ENCODE assay signal across 15 mouse cellular contexts in the genomic region with DNA sequence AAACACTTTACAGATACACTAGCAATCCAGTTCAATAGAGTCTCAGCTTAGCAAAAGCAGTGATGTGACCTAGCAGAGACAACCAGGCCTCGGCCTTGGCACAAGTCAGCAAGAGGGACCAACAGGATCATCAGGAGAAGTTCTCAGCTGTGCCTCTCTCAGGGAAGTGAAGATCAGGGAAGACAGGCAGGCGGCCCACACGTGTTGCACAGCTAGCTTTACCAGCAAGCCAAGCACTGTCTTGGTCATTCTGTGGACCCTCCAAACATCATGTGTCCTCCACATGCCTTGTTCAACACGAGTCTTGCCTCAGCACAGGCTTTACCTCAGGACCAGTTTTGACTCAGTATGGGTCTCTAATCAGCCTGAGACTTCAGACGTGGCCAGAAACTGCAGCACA.
"Had no signal": no experiment of that assay in that cellular context is flagged by ENCODE, and none has a peak within 500 bp of the region (broad histone marks: within the 10 kb centered on the region; RNA-seq: fewer than 3 reads in every experiment).

No protein-coding gene starts in this region.

- H3K9me3 ChIP-seq: neural tube, embryonic 15.5 days; stomach, embryonic 15.5 days had no signal

- H3K4me3 ChIP-seq: neural tube, embryonic 15.5 days; stomach, embryonic 15.5 days had no signal

- H3K36me3 ChIP-seq: neural tube, embryonic 15.5 days; stomach, embryonic 15.5 days had no signal

- DNase-seq: retina, postnatal 1 day; right cerebral cortex, adult 18-20 months; right cerebral cortex, postnatal 14 days; right cerebral cortex, postnatal 25 days; right cerebral cortex, postnatal 4 days; spleen, adult 18-20 months; thymus, adult 18-20 months; thymus, adult 2 months; thymus, postnatal 14 days; thymus, postnatal 25 days; thymus, postnatal 36 days; thymus, postnatal 4 days had no signal

- H3K27me3 ChIP-seq: neural tube, embryonic 15.5 days; stomach, embryonic 15.5 days had no signal

- H3K27ac ChIP-seq: neural tube, embryonic 15.5 days; stomach, embryonic 15.5 days; stomach, postnatal 0 days had no signal

- H3K4me1 ChIP-seq: stomach, embryonic 15.5 days had no signal
